Mouse (Mus musculus) adrenal gland, adult 8-10 months (tissue): ENCODE results near the gene Abcb6. TPM values are rescaled to one million over a fixed set of nuclear protein-coding genes. Genes with fewer than 3 reads are reported as not detected.

Experiments used
- DNase-seq: peaks from one replicate; pipeline ENCODE4 v3.0.0; 2022
- microRNA-seq, 2 experiments: library from miRNA; unstranded; fragments of <30 nt; microRNA quantifications; one replicate each; pipeline ENCODE4 v1.2.0; 2022
- total RNA-seq, 4 experiments: library from RNA; stranded (reverse); gene quantifications; 2 replicates each; pipeline ENCODE4 v1.2.4; 2022

Abcb6 gene
- total RNA-seq, 4 experiments from 2014 or later = 20.9 to 32.9 (median 31.4) TPM

DNA sequence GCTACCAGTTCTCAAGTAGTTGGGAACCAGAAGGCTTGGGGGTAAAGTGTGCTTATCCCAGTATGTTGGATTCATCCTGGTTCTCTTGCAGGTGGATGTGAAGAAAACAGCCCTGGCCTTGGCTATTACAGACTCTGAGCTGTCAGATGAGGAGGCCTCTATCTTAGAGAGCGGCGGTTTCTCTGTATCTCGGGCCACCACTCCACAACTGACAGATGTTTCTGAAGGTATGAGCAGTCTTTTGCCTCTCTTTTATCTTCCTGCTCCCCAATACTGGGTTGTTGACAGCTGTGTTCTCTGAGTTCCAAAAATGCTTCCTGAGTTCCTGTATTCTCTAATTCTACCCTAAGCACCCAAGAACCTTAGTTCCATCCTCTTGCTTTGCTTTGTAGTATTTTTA, 34.6 kb downstream of the Abcb6 start:
- no peak for DNase-seq

DNA sequence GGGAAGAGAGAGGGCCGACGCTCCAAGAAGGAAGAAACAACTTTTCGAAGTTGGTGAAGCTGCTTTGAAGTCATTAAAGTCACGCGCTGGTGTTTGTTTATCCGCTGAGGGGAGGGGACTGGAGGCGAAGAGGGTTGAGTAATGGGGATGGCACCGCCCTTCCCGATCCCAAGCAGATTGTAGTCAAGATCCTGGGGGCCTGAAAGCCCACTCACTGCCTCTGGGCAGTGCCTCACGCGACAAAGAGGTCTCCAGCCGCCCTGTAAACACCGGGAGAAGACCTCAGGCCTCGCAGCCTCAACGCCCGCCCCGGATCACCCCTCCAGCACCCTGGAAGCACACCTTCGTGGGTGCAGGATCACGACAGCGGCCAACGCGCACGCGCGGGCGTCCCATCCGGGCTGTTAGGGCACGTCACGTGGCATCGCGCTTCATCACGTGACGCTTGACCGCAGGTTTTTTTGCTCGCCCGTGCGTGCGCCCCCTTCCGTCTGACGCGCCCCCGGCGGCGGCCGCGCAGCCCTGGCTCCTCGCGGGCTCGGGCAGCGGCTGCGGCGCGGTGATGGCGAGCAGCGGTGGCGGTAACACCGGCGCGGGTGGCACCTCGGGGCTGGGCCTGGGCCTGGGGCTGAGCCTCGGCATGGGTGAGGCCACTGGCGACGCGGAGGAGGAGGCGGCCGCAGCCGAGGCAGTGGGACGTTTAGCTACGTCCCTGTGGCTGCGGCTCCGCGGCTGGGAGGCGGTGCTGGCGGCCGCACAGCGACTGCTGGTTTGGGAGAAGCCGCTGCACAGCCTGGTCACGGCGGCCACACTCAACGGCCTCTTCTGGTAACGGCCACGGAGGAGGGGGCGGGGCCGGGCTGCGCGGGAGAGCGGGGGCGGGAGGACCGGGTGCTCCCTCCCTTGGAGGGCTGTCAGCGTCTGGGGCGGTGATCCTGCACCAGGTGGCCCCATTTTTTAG, 37.6 kb downstream of the Abcb6 start, which contains the start of the genes Cnppd1 and Retreg2:
Gene Cnppd1, minus strand, starts transcription at position 411 of the 961 bp plus-strand sequence.
Gene Retreg2, plus strand, starts transcription at position 478 of the 961 bp plus-strand sequence.
- DNase-seq = peak; percentile 94

DNA sequence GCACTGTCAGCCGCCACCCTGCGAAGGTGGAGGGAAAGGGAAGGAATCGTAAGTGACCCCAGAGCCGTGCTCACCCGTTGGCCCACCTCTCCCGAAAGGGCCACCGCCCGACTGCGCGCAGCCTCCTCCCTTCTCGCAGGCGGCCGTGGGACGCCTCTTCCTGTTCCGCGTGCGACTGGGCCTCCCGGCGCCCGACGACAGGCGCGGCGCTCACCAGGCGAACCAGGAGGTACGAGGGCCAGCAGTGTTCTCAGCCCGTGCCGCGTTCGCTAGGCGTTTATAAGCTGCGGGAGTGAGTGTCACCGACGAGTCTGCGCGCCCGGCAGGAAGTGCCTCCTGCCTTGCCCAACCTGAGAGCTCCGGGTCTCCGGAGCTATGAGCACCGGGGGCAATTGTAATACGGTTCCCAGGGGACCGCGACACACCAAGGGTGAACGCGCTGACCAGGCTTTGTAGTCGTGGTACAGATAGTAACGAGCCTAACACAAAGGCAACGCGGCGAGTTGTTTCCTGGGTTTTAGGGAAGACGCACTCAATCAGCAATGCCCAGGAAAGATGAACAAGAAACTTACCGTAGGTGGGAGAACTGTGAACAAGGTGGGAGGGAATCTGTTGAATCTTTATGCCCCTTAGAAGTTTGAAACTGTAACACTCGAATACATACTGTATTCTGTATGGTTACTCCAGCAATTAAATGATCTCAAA, 38.6 kb downstream of the Abcb6 start:
- peak; percentile 55 for DNase-seq

DNA sequence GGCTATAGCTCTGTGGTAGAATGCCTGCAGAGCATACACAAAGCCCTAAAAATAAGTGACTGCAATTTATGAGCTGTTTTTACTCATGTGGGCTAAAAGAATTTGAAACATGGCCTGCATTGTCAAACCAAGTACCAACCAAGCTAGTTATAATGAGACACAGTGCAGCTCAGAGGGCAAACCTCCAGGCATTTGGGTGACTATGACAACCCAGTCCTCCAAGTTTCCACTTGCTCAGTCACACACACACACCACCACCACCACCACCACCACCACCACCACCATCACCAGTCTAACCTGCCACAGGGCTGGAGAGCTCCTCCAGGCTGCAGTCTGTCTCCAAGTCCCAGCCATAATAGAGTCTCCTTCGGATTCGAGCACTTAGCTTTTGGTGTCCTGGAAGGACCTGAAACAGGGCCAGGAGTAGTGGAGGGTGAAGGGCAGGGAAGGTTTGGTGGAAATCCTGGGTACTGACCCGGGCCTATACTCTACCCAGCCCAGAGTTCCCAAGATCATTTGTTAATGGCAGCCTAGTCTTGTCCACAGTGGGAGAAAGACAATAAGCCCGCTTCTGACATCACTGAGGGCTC, 39.5 kb downstream of the Abcb6 start:
- DNase-seq = no peak

DNA sequence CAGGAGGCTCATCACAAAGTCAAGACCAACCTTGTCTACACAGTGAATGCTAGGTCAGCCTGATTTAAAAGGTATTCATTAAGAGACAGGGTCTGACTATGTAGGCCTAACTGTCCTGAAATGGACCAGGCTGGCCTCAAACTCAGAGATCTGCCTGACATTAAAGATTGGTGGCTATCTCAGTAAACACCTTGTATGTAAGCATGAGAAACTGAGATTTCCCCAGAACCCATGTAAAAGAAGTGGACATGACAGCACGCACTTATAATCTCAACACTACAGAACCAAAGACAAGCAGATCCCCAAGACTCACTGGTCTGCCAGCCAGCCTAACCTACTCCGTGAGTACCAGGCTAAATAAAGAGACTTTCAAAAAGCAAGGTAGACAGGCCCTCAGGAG, 41.7 kb downstream of the Abcb6 start:
- DNase-seq = no peak

DNA sequence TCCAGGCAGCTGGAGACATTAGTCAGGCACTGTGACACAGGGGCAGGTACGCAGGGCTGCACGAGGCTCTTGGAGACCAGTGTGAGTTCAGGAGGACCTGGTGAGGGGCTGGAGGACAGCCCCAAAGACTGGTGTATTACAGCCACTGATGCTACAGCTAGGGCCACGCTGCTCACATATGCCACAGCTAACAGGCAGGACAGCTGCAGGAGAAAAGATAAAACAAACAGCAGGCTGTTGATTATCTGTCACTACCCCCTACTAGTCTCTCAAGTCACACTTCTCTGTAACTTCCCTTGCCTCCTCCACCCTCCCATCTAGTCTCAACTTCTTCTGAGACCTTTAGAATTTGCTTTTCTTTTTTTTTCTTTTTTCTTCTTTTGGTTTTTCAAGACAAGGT, 43.5 kb downstream of the Abcb6 start:
- no peak for DNase-seq

DNA sequence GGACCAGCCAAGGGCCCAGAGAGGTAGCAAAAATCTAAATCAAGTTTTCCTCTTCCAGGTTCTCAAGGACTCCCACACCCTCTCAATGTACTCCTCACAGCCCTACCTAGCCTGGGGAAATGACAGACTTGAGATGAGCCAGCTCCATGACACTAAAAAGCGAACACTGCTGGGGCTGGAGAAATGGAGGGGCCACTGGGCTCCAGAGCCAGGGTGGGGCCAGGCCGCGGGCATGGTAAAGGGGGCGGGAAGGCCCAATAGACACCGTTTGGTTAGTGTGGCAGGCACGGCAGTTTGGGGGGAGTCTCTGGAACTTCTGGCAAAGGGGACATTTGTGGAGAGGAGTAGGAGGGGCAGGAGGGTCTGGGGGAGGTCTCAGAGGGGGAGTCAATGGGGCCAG, 43.9 kb downstream of the Abcb6 start:
- DNase-seq = no peak

DNA sequence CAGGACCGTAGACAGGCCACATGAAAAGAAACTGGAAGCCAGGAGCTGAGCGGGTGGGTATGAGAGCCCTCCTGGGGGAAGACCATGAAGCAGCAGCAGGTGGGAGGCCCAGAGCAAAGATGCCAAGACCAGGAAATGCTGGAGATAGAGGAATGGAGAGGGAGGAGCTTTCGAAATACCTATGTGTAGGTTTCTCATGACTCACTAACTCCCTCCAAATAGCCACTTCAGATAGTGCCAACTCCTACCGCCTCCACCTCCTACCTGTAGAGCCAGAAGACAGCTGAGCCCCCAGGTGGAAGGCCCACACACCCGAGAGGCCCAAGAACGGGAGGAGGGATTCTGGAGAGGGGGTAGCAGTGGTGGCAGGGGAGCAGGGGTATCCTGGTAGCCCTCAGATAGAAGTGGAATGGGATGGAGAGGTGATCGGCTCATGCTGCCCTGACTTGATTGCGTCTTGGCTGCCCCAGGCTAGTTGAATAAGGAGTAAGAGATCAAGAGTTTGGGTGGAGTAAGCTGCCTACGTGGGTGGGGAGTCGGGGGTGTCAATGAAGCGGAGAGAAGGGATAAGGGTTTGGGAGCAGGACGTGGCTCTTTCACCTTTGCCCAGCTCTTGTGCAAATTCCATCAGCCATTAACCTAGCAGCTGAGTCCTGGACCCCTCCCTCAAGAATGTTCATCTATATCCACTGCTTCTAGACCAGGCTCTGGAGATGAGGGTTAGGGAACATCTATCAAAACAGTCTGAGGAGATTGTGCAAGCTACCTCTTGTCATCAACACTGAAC, 46.6 kb downstream of the Abcb6 start, which contains the start of gene Slc23a3:
Gene Slc23a3, minus strand, starts transcription at position 470 of the 787 bp plus-strand sequence.
- no peak for DNase-seq

DNA sequence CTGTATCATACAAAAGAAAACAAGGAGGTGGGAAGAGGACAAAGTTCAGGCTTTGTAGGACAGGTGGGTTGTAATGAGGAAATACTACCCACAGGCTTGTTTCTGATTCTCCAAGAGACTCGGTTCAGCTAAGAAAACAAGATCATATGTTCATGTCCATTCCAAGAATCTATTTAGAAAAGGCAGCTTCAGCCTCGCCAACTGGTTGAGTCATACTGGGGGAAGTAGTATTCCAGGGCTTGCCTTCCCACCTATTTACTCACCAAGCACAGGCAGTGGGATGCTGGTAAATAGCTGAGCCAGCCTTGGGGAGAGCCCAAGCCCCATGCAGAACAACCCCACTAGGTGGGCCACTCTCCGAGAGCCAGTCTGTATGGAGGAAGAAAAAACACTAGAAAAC, 51.6 kb downstream of the Abcb6 start:
- no peak for DNase-seq

DNA sequence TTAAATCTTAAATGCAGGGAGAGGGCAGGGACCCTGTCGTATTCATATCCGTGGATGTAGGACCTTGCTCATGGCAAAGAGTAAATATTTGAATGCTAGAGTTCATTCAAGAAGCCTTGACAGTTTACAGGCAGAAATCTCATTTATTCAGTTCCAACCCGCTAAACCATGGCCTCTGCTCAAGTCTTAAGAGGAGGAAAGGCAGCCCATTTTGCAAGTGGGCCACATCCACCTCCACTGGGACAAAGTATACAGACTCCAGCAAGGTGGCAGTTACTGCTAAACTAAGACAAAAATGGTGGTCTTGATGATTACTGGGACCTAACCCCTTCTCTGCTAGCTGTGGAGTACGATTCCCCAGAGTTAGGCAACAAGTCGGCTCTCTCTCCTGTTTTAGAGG, 54.8 kb downstream of the Abcb6 start:
- no peak for DNase-seq

DNA sequence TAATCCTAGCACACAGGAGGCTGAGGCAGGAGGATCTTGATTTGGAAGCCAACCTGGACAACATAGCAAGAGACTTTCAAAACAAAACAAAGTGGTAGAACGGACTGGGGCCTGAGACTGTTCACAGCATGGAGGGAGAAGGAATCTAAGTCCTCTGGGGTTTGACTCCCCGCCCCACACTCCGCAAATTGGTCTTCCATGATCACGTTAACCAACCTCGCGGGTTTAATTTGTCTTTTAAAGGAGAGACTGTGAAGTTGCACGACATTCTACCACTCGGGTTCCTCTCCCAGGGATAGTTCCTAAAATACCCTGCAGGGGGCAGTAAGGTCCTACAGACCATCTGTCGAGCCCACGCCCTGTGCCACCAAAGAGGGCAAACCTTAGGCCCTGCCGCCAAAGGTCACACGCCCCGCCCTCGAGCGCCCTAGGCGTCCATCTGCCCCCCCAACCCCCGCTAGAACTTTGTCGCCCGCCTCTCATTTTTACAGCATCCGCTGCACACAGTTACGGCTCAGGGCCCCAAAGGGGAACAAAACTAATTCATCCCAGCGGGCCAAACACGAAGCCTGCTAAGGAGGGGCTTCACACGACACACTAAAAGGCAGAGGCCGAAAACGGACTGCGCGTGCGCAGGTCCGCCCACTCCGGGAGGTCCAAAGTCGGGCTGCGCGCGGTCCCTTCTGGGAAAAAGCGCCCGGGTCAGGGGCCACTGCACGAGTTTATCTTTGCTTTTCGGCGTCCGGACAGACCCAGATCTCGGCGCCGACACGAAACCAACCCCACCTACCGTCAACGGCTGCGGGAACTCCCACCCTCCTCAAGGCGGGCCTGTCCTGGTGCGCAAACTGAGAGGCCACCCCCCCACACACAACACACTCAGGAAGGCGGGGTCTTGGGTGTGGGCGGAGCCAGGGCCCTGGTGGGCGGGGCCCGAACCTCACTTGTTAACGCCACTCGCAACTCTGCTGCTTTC, 55.6 kb downstream of the Abcb6 start, which contains the start of gene Nhej1:
Gene Nhej1, minus strand, starts transcription at position 855 of the 976 bp plus-strand sequence.
- peak; percentile 90 for DNase-seq

DNA sequence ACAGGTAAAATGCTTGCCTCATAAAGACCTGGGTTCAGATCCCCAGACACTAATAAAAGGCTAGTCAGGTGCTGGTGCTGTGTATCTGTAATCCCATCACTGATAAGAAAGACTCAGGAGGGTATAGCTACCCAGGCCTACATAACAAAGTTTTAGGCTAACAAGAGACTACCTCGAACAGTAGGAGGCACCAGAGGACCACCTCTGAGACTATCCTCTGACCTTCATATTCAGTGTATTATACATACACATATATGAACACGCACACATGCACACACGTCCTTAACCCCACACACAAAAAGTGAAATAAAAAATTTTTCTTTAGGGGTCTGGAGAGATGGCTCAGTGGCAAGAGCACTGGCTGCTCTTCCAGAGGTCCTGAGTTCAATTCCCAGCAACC, 58.0 kb downstream of the Abcb6 start:
- DNase-seq = no peak

Small RNA genes lying within 50 kb of the gene (microRNA-seq; reads per million reads assigned to microRNA genes)
- 0 reads per million in 2 experiments for gene Gm27943

Other genes with a start within 250 kb of the Abcb6 start
- under 1 TPM in 1 of 4 experiments, not detected in 3; 0.03 TPM for gene Cfap65, start 244.8 kb downstream of the Abcb6 start, total RNA-seq
- under 1 TPM in 3 of 4 experiments, not detected in 1; 0.16 to 0.20 (median 0.18) TPM for gene Ihh, start 228.7 kb downstream of the Abcb6 start, total RNA-seq
- 1 to 10 TPM; 5.7 to 7.3 (median 7.2) TPM for gene Nhej1, start 55.2 kb downstream of the Abcb6 start, total RNA-seq
- under 1 TPM; 0.15 to 0.77 (median 0.29) TPM for gene Slc23a3, start 46.5 kb downstream of the Abcb6 start, total RNA-seq
- gene Cnppd1, start 37.7 kb downstream of the Abcb6 start, total RNA-seq = 10 to 100 TPM; 38.5 to 48.6 (median 43.4) TPM
- 100 to 1,000 TPM in 3 of 4 experiments, 10 to 100 TPM in 1; 98.5 to 113 (median 104) TPM for gene Retreg2, start 37.6 kb downstream of the Abcb6 start, total RNA-seq
- 10 to 100 TPM; 34.2 to 39.7 (median 36.2) TPM for gene Zfand2b, start 11.7 kb downstream of the Abcb6 start, total RNA-seq
- 10 to 100 TPM; 17.0 to 28.2 (median 22.8) TPM for gene Ankzf1, start 11.8 kb upstream of the Abcb6 start, total RNA-seq
- 10 to 100 TPM; 41.9 to 52.6 (median 47.6) TPM for gene Atg9a, start 11.8 kb upstream of the Abcb6 start, total RNA-seq
- 10 to 100 TPM; 19.4 to 49.8 (median 33.2) TPM for gene Glb1l, start 30.4 kb upstream of the Abcb6 start, total RNA-seq
- 100 to 1,000 TPM; 102 to 131 (median 120) TPM for gene Stk16, start 30.4 kb upstream of the Abcb6 start, total RNA-seq
- gene Tuba4a, start 39.5 kb upstream of the Abcb6 start, total RNA-seq = 10 to 100 TPM; 43.5 to 54.4 (median 49.1) TPM
- gene A630095N17Rik, start 51.7 kb upstream of the Abcb6 start, total RNA-seq = not detected
- gene Dnajb2, start 56.0 kb upstream of the Abcb6 start, total RNA-seq = 100 to 1,000 TPM in 3 of 4 experiments, 10 to 100 TPM in 1; 85.7 to 111 (median 108) TPM
- 10 to 100 TPM; 59.0 to 80.7 (median 66.5) TPM for gene Ptprn, start 84.1 kb upstream of the Abcb6 start, total RNA-seq
- 100 to 1,000 TPM; 143 to 279 (median 188) TPM for gene Resp18, start 98.0 kb upstream of the Abcb6 start, total RNA-seq
- gene Dnpep, start 137.6 kb upstream of the Abcb6 start, total RNA-seq = 100 to 1,000 TPM; 101 to 112 (median 104) TPM
- gene Des, start 179.9 kb upstream of the Abcb6 start, total RNA-seq = 10 to 100 TPM; 13.3 to 16.4 (median 15.6) TPM
- 10 to 100 TPM; 13.7 to 32.9 (median 22.2) TPM for gene Speg, start 194.9 kb upstream of the Abcb6 start, total RNA-seq